Mouse (Mus musculus) urinary bladder, adult 18-20 months (tissue): ENCODE results near the gene Olfr458.
"Not testable (repeated sequence)": the region's sequence is repeated elsewhere in the genome, so short reads cannot be mapped to it uniquely, and the experiment has no call there.

Experiments used
- DNase-seq, 2 experiments: peaks; one replicate each; pipeline ENCODE4 v3.0.0; 2022; ENCODE audit warnings: low spot score in 2 of 2, mixed read lengths in 2 of 2

Gene Olfr458

DNA sequence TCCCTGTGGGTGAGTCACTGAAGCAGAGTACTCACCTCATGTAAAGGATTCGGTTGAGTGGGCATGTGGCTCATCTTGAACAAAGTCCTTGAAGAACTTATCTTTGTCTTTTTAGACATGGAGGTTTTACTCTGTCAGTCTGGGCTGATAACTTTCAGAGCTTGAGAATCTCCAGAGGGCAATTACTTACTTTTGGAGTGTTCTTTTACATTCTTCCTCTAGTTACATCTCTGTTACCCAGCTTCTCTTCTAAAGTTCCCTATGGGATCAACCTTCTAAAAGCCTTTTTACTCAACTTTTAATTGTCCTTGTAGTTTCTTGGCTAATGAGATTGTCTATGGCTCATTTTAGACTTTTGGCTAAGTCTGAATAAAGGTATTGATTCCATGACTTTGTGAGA, at the start of gene Olfr458:
Olfr458 (minus strand) TSS at position 101 of the 400 bp plus-strand sequence.
- DNase-seq = no peak

- DNase-seq = no peak
Measured at GRCm38 (mm10) chr6:42513461-42513860, 48.5 kb upstream of the Olfr458 start.

DNA sequence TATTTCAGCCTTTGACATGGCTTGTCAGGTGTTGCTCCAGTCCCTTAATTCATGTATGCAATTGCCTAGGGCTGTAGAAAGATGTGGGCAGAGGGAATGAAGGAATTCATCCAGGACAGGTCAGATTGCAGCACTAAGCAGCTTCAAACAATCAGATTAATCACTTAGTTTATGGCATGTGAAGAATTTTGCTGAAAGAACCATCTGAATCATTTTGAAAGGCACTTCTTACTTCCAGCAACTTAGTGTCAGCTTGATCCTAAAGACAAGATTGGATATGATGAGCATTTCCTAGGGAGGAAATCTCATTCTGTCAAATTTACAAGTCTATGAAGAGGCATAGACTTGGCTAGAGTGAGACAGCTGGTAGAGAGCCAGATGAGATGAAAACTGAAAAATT, 44.3 kb upstream of the Olfr458 start:
- DNase-seq = no peak

- DNase-seq = no peak
Measured at GRCm38 (mm10) chr6:42503478-42503877, 38.5 kb upstream of the Olfr458 start.

DNA sequence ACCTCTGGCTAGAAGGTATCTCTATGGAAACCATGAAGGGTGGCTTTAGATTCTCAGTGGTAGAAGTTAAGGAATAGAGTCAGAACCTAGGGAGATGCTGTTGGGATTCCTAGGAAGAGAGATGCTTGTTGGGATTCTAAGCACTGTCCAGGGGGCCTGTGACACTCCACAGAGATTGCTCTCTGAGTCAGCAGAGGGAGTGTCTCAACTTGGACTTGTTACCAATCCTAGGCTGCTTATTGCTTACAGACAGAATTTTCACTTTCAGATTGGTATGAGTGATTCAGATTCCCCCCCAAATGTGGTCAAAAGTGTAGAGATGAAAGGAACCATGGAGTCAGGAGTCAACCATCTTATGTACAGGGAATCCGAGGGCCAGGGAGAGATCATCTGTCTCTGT, 24.7 kb upstream of the Olfr458 start:
- DNase-seq = no peak

DNA sequence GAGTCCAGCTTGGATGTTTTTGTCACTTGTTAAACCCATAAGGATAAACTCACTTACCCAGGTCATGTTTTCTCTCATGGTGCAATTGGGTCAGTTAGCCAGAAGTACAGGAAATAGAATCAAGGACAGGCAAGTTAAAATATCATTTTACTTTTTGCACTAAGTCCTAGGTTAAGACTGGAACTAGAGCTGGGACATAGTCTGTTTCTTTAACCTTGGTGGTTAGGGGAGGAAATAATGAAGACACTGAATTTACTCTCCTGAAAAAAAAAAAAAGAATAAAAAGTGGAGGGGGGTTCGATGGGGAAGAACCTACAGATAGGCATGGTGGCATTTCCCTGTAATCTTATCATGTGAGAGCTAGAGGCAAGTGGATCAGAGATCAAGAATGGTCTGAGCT, 22.1 kb upstream of the Olfr458 start, which contains the start of gene Olfr456:
Olfr456 (minus strand) TSS at position 101 of the 400 bp plus-strand sequence.
- no peak for DNase-seq

DNA sequence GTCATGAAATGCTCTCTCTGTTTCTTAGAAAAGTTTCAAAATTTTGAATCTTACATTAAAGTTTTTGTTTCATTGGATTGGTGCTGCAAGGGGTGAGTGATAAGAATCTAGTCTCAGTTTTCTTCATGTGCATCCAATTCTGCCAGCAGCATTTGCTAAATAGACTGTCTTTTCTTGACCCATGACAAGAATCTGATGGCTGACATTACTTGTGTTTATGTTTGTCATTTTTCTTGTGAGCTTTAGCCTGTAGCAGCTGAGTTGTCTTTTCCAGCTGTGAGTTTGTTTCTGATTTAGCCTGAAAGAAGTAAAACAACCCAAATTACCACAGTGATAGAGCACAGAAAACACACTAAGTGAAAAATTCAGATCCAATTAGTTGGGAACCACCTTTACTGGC, 19.6 kb upstream of the Olfr458 start:
- no peak for DNase-seq

DNA sequence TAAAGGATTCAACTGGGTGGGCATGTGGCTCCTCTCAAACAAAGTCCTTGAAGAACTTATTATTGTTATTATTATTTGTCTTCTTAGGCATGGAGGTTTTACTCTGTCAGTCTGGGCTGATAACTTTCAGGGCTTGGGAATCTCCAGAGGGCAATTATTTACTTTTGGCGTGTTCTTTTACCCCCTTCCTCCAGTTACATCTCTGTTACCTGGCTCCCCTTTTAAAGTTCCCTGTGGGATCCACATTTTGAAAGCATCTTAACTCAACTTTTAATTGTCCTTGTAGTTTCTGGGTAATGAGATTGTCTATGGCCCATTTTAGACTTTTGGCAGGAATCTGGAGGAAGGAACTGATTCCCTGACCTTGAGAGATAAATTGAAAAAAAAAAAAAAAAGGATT, 11.2 kb upstream of the Olfr458 start, which contains the start of gene Olfr457:
Olfr457 (minus strand) TSS at position 101 of the 400 bp plus-strand sequence.
- no peak for DNase-seq

DNA sequence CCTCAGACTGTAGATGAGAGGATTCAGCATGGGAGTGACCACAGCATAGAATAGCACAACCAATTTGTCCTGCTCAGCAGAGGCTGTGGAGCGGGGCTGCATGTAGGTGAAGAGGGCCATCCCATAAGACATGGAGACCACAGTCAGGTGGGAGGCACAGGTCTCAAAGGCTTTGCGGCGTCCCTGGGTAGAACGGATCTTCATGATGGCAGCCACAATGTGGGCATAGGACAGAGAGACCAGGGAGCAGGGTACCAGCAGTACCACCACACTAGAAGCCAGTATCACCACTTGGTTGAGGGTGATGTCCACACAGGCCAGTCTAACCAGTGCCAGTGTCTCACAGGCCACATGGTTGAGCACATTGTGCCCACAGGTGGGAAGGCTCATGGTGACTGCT, 6.3 kb upstream of the Olfr458 start:
- not testable (repeated sequence) for DNase-seq

- DNase-seq = no peak
Measured at GRCm38 (mm10) chr6:42470542-42470941, 5.5 kb upstream of the Olfr458 start.

- no peak for DNase-seq
Measured at GRCm38 (mm10) chr6:42447381-42447780, 17.6 kb downstream of the Olfr458 start.

GRCm38 (mm10) chr6:42444491-42444890, 20.5 kb downstream of the Olfr458 start:
- DNase-seq = no peak

DNA sequence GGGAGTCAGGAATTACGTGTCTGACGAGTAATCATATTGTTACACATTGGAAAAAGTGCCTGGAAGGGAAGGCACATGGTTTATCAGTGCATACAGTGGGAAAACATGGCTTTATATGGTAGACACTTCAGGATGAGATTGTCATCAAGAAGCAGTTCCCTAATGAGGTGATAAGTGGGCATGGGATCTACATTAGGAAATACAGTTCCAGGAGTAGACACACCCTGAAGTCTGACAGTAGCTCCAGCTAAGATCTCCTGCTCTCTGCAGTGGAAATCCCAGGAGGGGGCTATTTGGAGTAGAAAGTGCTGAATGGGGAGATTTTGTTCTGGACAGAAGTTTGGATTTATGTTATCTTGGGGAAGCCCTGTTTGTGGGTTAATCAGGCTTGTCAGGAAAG, 23.6 kb downstream of the Olfr458 start:
- DNase-seq = no peak

GRCm38 (mm10) chr6:42435490-42435889, 29.5 kb downstream of the Olfr458 start:
- DNase-seq = no peak

GRCm38 (mm10) chr6:42434446-42434845, 30.6 kb downstream of the Olfr458 start, which contains the start of gene Tas2r126:
Gene Tas2r126, plus strand, starts transcription at chr6:42434535.
- no peak for DNase-seq

DNA sequence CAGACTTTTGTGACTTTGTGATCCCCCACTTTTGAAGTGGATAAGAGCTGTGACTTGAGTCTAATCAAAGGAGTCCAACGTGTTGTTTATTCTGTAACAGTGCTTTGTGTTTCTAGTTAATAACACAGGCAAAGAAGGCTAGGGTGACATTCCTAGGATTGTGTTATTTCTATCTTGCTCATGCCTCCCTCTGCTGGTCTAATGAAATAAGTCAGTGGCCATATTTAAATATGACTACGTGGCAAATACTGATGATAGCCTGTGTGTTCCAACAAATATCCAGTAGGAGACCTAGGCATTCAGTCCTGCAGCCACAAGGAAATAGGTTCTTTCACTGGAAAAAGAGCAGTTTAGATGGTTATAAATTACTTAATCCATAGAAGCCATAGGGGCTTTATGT, 31.4 kb downstream of the Olfr458 start:
- no peak for DNase-seq

- no peak for DNase-seq
Measured at GRCm38 (mm10) chr6:42426337-42426736, 38.7 kb downstream of the Olfr458 start.

DNA sequence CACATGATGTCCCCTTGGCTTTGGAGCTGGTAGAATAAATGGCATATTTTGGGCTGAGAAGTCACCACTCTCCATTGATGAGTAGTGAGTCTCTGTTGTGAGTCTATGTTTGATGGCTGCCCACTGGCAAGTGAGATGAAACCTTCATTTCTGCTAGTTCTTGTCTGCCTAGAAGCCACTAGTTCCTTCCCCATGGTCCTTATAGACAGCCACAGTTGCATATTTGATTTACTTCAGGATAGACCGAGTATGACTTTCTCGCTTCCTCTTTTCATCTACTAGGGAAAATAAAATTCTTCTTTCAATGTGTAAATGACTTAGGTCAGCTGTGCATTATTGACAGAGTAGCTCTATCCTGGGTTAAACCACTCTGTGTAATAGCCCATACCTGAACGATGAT, 40.5 kb downstream of the Olfr458 start:
- DNase-seq = no peak

DNA sequence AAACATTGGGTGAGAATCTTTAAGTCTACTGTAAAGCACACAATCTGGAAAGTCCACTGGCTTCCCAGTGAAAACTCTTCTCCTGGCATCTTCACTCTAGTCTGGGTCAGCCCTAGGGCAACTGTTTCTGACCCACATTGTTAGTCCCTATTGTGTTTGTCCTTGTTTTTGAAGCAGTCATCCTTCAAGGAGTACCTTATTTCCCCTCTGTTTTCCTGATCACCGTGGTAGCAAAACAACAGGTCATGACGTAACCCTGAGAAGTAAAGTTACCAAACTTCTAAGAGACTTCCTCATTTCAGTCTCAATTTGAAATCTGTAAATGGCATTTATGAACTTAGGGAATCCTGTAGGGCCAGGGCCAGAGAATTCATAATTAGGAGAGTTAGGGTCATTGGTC, 43.6 kb downstream of the Olfr458 start:
- no peak for DNase-seq

- DNase-seq = no peak
Measured at GRCm38 (mm10) chr6:42419443-42419842, 45.6 kb downstream of the Olfr458 start.
